Mouse (Mus musculus) spleen, adult 2 months (tissue): ENCODE data around the gene Gm5150.

Source experiments
- CTCF ChIP-seq: fragments of 200-500 bp; IDR thresholded peaks from 2 replicates; pipeline ENCODE4 v1.5.1; 2011; ENCODE audit warnings: mild to moderate bottlenecking, inconsistent platforms; ENCODE audit not compliant: insufficient read depth, insufficient read length, insufficient replicate concordance; ENCODE audit errors: extremely low read depth
- POLR2A ChIP-seq: fragments of 200-500 bp; IDR thresholded peaks from 2 replicates; pipeline ENCODE4 v1.6.1; 2011; ENCODE audit warnings: low read depth, low read length, inconsistent platforms

DNA sequence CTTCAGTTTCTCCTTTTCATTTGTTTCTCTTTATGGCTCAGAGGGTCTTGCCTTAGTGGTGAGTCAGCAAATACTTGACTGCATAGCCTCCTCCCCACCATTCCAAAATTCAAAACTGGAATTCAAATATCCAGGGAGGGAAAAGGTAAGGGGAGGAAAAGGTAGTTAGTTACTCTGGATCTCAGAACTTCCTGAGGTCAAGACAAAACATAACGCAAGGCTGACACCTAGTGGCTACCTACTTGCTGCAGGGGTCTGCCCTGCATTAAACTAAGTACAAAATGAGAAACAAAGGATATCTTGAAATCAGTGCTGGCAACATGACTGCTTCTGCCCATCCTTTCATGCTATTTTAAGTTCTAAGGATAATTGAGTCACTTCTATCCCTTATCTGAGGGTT is 37.1 kb upstream of the Gm5150 start:
- no peak for TF ChIP-seq POLR2A
- no peak for TF ChIP-seq CTCF
